Comparison of ENCODE assay signal across 8 mouse cellular contexts in genomic region chr11:22584488-22585158, GRCm38 (mm10).
DNase-seq lines count a peak whose midpoint lies in the region; ATAC-seq lines count a peak whose summit lies in the region.

No protein-coding gene starts in this region.

- H3K4me3 ChIP-seq in heart, embryonic 13.5 days, result peak overlapping the region; percentile 31
- H3K4me3 ChIP-seq in kidney, embryonic 14.5 days (ENCODE audit: low read length), result peak overlapping the region; percentile 11; the same call in 1 of the 2 replicates
- H3K4me3 ChIP-seq in liver, embryonic 12.5 days, result no peak overlapping the region

- H3K36me3 ChIP-seq in heart, embryonic 13.5 days, result no peaks in the 10 kb centered on the region
- no peaks in the 10 kb centered on the region for H3K36me3 ChIP-seq in kidney, embryonic 14.5 days (ENCODE audit: control insufficient read depth, insufficient read depth, low read length)
- H3K36me3 ChIP-seq in liver, embryonic 12.5 days, result no peaks in the 10 kb centered on the region

- peak; percentile 42 for ATAC-seq in heart, embryonic 13.5 days (ENCODE audit: extremely low read depth, insufficient number of reproducible peaks, low FRiP score, low TSS enrichment)
- ATAC-seq in kidney, embryonic 14.5 days (ENCODE audit: low FRiP score, low TSS enrichment), result peak; percentile 81
- ATAC-seq in liver, embryonic 12.5 days, result peak; percentile 54; the same call in 1 of the 2 replicates

- H3K9ac ChIP-seq in heart, embryonic 13.5 days, result peak overlapping the region; percentile 68
- H3K9ac ChIP-seq in kidney, embryonic 14.5 days (ENCODE audit: low read depth, low read length), result no peak overlapping the region; the same call in 1 of the 2 replicates
- H3K9ac ChIP-seq in liver, embryonic 12.5 days, result no peak overlapping the region

- H3K4me2 ChIP-seq in heart, embryonic 13.5 days, result peak overlapping the region; percentile 65
- H3K4me2 ChIP-seq in kidney, embryonic 14.5 days (replicated peaks; ENCODE audit: low read depth, low read length), result peak overlapping the region; percentile 37
- H3K4me2 ChIP-seq in liver, embryonic 12.5 days, result peak overlapping the region; percentile 41

- no peaks in the 10 kb centered on the region for H3K9me3 ChIP-seq in heart, embryonic 13.5 days
- no peaks in the 10 kb centered on the region for H3K9me3 ChIP-seq in kidney, embryonic 14.5 days (ENCODE audit: control insufficient read depth, low read length)
- no peaks in the 10 kb centered on the region for H3K9me3 ChIP-seq in liver, embryonic 12.5 days (replicated peaks)

- peak overlapping the region; percentile 44 for H3K27ac ChIP-seq in heart, embryonic 13.5 days (replicated peaks)
- peak overlapping the region; percentile 59; the same call in 1 of the 2 replicates for H3K27ac ChIP-seq in kidney, embryonic 14.5 days (ENCODE audit: low read depth, low read length)
- 0 out of 2 replicates have a peak overlapping the region, but pooled peaks have one; percentile 14 for H3K27ac ChIP-seq in liver, embryonic 12.5 days

- DNase-seq in frontal cortex, postnatal 10 days (ENCODE audit: low spot score in 2 of 2), result peak; percentile 37 to 54
- no peak for DNase-seq in frontal cortex, postnatal 25 days (ENCODE audit: low spot score in 2 of 2)
- DNase-seq in embryo, embryonic 11.5 days (ENCODE audit: low read depth, low spot score), result peak; percentile 22
- DNase-seq in neural tube, embryonic 10.5 days (ENCODE audit: extremely low spot score, low spot score), result peak; percentile 48
- DNase-seq in thymus, postnatal 0 days (ENCODE audit: low spot score), result no peak

- H3K27me3 ChIP-seq in heart, embryonic 13.5 days (replicated peaks), result no peaks in the 10 kb centered on the region
- H3K27me3 ChIP-seq in kidney, embryonic 14.5 days (ENCODE audit: control insufficient read depth, insufficient read depth, low read length), result no peaks in the 10 kb centered on the region
- H3K27me3 ChIP-seq in liver, embryonic 12.5 days (replicated peaks), result no peaks in the 10 kb centered on the region

- peaks cover 42% of the 10 kb centered on the region for H3K4me1 ChIP-seq in heart, embryonic 13.5 days
- peaks cover 12% of the 10 kb centered on the region; the same call in 1 of the 2 replicates for H3K4me1 ChIP-seq in kidney, embryonic 14.5 days (ENCODE audit: control insufficient read depth, insufficient read depth, low read length)
- H3K4me1 ChIP-seq in liver, embryonic 12.5 days, result peaks cover 11% of the 10 kb centered on the region

- 8% methylated on average over 14 of the region's 14 CpGs for WGBS in heart, embryonic 13.5 days
- 9% methylated on average over 14 of the region's 14 CpGs for WGBS in kidney, embryonic 14.5 days
- 5% methylated on average over 14 of the region's 14 CpGs for WGBS in liver, embryonic 12.5 days (ENCODE audit: insufficient replicate concordance)

Comparison
In these comparisons a context has a peak if more than half of its experiments do, and no peak if none do; other contexts are left out.
1. DNase-seq: peak in frontal cortex, postnatal 10 days (2 of 2), embryo, embryonic 11.5 days (single experiment) and neural tube, embryonic 10.5 days (single experiment); none in frontal cortex, postnatal 25 days (0 of 2) and thymus, postnatal 0 days (single experiment).
2. Peak in every context shown above with its lines, with median percentiles within 50 percentile points of each other: ATAC-seq, H3K27ac ChIP-seq and H3K4me2 ChIP-seq.